Mouse (Mus musculus): ENCODE data around the gene Slc25a45. TPM values are rescaled to one million over a fixed set of nuclear protein-coding genes. Genes with fewer than 3 reads are reported as not detected.

Gene Slc25a45
- total RNA-seq, 2 experiments from 2014 or later: 2.1 to 3.6 TPM

DNA sequence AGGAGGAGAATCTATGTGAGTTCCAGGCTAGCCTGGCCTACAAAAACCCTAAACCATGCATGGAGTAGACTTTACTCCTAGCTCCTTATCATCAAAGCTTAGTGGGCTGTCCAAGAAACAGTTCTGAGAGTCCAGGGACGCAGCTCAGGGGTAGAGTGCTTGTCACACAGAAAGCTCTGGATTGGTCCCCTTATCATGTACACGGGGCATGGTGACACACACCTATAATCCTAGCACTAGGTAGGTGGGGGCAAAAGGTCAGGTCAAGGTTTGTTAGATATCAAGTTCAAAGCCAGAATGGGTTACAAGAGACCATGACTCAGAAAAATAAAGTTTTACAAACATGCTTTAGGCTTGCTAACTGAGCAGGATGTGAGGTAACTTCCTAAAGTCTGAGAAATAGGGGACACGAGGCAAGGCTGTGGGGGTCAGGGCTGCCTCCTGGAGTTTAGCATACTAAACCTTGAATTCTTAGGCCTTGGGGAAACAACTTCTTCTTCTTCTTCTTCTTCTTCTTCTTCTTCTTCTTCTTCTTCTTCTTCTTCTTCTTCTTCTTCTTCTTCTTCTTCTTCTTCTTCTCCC, 9.7 kb downstream of the Slc25a45 start:
- no peak for DNase-seq (ENCODE audit: low spot score in 2 of 2)

DNA sequence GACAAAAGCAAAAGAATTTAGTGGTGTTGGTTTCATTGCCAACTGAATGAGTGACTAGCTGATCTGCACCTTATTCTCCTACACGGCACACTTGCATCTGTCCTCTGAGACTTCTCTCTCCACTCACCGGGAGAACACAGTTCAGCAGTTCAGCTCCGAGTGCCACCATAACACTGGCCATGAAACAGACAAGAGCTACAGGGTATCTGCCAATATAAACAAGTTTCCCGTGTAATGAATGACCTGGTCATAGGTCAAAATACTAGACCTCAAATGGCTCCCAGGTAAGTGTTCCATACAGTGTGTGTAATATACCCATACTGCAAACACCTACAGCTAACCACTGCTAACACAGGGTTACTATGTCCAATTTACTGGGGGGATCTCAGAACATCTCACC, 11.6 kb downstream of the Slc25a45 start:
- no peak for DNase-seq (ENCODE audit: low spot score in 2 of 2)

DNA sequence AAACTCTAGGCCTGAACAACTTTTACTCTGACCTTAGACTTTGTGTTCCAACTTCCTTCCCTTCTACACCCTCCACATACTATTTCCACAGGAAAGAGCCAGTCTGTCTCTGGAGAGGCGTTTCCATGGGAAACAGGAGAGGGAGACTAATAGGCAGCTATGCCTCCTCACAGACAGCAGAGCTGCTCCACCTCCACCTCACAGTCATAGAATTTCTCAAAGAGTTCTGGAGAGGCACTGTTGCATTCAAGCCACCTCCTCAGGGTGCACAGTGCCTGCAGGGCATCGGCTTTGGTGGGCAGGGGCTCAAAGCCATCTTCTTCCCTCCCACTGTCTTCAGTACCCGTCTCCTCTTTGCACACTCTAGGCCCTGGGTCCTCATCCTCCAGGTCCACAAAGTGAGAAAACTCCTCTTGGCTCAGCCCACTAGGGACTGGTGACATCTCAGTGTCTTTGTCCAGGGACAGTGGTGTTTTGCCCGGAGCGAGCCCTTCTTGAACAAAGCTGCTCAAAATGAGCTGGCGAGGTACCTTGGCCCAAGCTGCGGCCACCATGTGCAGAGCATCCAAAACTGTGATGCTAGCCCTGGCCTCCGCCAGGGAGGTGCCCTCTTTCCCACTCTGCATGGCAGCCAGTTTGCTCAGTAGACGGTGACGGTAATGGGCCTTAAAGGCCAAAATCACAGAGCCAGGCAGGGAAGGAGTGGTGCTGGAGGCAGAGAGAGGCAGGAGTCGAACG, 14.1 kb downstream of the Slc25a45 start:
- DNase-seq (ENCODE audit: low spot score in 2 of 2): no peak

DNA sequence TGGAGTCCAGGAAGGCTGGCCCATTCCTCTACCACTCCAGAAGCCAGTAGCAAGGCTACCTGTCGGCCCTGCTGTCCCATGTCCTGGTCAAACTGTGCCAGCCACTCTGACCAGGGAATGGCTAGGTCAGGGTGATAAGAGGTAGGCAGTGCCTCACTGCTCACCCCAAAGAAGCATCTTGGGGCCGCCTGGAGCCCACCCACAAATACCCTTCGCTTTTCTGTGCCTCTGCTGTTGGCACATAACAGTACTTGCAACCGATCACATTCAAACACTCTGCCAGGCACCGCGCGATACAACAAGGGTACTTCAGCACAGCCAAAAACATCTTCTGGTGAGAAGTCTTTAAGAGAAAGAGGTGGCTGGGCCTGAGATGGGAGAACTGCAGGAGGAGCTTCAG, 14.7 kb downstream of the Slc25a45 start:
- no peak for DNase-seq (ENCODE audit: low spot score in 2 of 2)

DNA sequence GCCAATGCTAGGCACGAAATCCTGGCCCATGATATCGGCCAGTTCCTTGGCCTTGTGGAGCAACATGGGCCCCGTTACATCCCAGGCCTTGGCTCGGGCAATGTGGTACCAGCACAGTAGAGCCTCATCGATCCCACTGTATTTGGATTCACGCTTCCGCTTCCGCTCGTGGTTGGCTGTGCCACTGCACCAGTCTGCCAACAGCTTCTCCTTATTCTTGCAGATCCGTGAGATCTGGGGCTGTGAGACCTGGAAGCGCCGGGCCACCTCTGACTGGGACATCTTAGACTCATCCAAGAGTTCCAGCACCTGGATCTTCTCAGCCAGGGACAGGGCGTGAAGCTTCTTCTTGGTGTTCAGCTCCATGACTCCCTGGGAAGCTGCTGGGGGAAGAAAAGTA, 15.1 kb downstream of the Slc25a45 start:
- DNase-seq (ENCODE audit: low spot score in 2 of 2): no peak

DNA sequence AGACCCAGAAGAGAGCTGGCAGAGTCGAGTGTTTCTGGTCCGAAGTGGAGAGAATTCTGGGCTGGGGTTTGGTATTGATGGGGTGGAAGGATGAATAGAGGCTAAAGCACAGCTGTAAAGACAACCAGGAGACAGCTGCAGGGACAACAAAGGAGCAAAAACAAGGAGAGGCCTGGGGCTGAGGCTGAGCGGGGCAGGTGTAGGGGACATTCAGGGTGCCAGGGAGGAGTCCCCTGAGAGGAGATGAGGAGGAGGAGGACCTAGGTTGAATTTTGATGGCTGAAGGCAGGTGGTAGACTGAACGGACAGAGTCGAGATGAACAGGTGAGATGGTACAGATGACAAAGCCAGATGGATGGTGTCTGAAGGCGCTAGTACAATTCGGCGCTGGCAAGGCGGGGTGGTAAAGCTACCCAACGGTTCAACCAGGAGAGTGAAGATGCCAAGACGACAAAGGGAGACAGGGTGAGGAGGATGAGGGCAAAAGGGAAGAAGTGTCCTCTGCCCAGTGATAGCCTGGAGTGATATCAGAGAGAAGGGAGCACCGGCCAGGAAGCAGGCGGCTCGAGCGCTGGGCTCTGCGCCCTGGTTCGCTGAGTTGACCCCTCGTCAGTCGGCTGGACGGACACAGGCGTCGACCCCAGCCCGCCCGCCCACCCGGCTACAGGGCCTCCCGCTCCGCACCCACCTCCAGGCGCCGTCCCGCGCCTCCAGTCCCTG, 15.8 kb downstream of the Slc25a45 start:
- DNase-seq (ENCODE audit: low spot score in 2 of 2): no peak

DNA sequence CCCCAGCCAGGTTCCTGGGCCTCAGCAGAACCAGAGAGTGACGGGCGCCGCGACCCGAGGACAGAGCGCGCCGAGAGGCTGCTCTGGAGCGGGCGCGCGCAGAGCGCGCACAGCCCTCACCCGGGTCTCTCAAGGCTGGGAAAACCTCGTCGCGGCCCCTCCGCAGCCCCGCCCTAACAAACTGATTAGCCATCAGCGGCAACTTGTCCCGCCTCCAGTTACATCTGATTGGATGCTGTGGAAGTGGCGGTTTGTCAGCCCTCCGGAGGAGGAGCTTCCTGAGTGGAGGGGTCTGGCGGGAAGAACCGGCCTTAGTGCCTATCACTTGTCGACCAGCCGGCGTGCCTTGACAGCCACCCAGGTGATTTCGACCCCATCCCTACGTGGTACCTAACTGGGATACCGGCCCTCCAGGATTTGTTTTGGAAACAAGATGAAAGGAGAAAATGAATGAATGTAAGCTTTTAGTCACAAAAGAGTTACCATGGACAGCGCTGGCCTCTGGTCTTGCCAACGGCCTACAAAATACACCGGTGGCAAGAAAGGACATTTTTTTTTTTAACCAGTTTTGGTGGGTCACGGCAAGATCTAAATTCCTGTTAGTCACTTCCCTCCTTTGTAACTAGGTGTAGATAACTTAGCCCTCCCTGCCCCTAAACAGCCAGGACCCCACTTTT, 16.5 kb downstream of the Slc25a45 start, which contains the start of gene Tigd3:
TSS of gene Tigd3 (minus strand) at position 148 of the 677 bp plus-strand sequence.
- peak; percentile 97 to 98 for DNase-seq (ENCODE audit: low spot score in 2 of 2)

- DNase-seq (ENCODE audit: low spot score in 2 of 2): no peak
Measured at GRCm38 (mm10) chr19:5907275-5907674, 29.7 kb downstream of the Slc25a45 start.

GRCm38 (mm10) chr19:5910221-5910620, 32.6 kb downstream of the Slc25a45 start:
- no peak for DNase-seq (ENCODE audit: low spot score in 2 of 2)

GRCm38 (mm10) chr19:5911430-5912102, 34.0 kb downstream of the Slc25a45 start:
- no peak for DNase-seq (ENCODE audit: low spot score in 2 of 2)

- DNase-seq (ENCODE audit: low spot score in 2 of 2): peak; percentile 98 to 99
Measured at GRCm38 (mm10) chr19:5912103-5913006, 34.7 kb downstream of the Slc25a45 start.

DNA sequence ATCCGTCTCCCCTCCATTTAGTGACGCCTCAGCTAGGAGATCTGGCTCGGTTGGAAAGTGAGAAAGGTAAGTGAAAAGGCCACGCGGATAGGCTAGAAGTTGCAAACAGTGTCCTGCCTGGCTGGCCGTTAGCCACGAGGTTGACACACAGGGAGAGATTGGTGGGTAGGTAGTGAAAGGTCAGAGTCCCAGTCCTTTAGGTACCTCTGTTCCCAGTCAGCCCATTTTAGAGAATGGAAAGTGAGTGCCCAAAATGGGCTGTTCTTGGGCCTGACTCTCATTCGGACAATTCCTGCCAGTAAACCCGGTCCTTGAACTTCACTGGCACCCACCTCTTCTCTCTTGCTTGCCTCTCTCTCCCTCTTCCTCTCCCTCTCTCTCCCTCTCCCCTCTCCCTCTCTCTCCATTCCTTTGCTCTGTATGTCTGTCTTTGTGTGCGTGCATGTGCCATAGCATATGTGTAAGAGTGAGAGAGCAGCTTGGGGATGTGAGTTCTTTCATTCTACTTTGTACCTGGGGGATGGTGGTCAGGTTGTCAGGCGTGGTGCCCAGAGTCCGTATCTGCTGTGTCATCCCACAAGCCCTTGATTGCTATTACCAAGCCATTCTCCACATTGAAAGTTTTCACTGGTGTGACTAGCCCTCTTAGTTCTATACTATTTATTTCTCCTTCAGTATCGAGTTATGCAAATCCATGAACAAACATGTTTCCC, 35.6 kb downstream of the Slc25a45 start, which contains the start of gene Dpf2:
TSS of gene Dpf2 (minus strand) at position 4 of the 713 bp plus-strand sequence.
- no peak for DNase-seq (ENCODE audit: low spot score in 2 of 2)

DNA sequence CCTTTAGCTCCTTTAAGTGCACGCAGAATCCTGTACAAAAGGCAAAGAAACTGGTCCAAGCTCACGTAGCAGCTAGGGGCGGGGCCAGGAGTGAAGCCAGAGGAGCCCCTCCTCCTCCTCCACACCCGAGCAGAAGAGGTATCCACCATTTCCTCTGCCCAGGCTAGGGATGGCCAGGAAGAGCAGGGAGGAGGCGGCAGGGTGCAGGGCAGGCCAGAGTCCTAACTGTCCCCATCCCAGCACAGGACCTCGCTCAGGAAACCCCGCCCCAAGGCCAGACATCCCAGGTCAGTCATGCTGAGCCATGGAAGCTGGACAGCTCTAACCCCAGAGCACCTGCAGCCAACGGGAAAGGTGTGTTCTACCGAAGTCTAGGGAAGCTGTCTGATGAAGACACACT, 44.1 kb downstream of the Slc25a45 start:
- DNase-seq (ENCODE audit: low spot score in 2 of 2): no peak

DNA sequence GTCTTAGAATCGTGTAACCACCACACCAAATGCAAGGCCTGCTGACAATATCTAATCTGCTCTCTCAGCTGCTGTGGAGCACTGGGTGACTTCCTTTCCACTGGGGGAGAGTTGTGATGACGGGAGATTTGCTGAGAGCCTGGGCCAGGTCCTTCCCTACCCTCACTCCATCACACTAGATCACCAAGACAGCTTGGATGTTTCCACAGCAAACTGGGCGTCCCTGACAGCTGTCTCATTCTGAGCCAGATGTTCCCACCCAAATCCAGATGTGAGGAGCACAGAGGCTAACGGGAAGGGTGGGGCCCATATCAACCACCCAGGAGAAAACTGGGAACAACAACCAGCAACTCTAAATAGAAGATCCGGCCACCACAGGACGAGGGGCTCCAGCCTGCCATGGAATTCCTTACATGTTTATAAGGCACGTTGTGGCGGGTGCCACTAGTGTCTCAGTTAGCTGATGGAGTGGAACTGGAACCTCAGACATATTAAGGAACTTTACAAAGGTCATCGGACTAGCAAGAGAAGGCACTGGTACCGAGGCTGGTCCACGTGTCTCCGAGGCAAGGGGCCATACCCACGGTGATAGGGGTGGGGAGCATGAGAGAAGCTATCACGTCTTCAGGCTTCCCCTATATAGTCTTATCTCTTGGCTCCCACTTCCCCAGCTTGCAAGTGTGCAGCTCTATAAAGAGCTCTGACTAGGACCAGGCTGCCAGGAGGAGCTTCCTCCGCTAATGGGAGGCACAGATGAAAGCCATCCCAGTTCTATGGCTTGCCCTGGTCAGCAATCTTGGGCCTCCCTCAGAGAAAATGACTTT, 44.7 kb downstream of the Slc25a45 start:
- DNase-seq (ENCODE audit: low spot score in 2 of 2): no peak

- no peak for DNase-seq (ENCODE audit: low spot score in 2 of 2)
Measured at GRCm38 (mm10) chr19:5922963-5923362, 45.4 kb downstream of the Slc25a45 start.

- DNase-seq (ENCODE audit: low spot score in 2 of 2): peak; percentile 94 to 96
Measured at GRCm38 (mm10) chr19:5923990-5924712, 46.5 kb downstream of the Slc25a45 start.

GRCm38 (mm10) chr19:5924713-5925093, 47.1 kb downstream of the Slc25a45 start, which contains the start of gene Cdc42ep2:
TSS of gene Cdc42ep2 (minus strand) at chr19:5924816.
- peak; percentile 83 to 88 for DNase-seq (ENCODE audit: low spot score in 2 of 2)
